Mouse (Mus musculus): ENCODE results near the gene Ap2b1.
A peak's percentile ranks its signal among the peaks of the same experiment; 100 is the strongest.
"Not testable (repeated sequence)": the region's sequence is repeated elsewhere in the genome, so short reads cannot be mapped to it uniquely, and the experiment has no call there.

Ap2b1 gene

GRCm38 (mm10) chr11:83298225-83299195, at the start of gene Ap2b1:
Gene Ap2b1 (plus strand): TSS chr11:83299024.
- DNase-seq (ENCODE audit: low spot score) = peak; percentile 98

GRCm38 (mm10) chr11:83257211-83257610, 41.6 kb upstream of the Ap2b1 start:
- DNase-seq (ENCODE audit: low spot score) = not testable (repeated sequence)

GRCm38 (mm10) chr11:83262673-83263072, 36.2 kb upstream of the Ap2b1 start:
- DNase-seq (ENCODE audit: low spot score) = no peak

GRCm38 (mm10) chr11:83263146-83263545, 35.7 kb upstream of the Ap2b1 start:
- peak; percentile 40 for DNase-seq (ENCODE audit: low spot score)

GRCm38 (mm10) chr11:83270842-83271150, 28.0 kb upstream of the Ap2b1 start:
- no peak for DNase-seq (ENCODE audit: low spot score)

GRCm38 (mm10) chr11:83271151-83271950, 27.5 kb upstream of the Ap2b1 start:
- DNase-seq (ENCODE audit: low spot score) = peak; percentile 90

GRCm38 (mm10) chr11:83271951-83272843, 26.6 kb upstream of the Ap2b1 start:
- DNase-seq (ENCODE audit: low spot score) = peak; percentile 67

GRCm38 (mm10) chr11:83276251-83276650, 22.6 kb upstream of the Ap2b1 start:
- DNase-seq (ENCODE audit: low spot score) = no peak

GRCm38 (mm10) chr11:83279024-83279423, 19.8 kb upstream of the Ap2b1 start:
- DNase-seq (ENCODE audit: low spot score) = no peak

GRCm38 (mm10) chr11:83279691-83280090, 19.1 kb upstream of the Ap2b1 start:
- no peak for DNase-seq (ENCODE audit: low spot score)

- no peak for DNase-seq (ENCODE audit: low spot score)
Observed at GRCm38 (mm10) chr11:83282084-83282483, 16.7 kb upstream of the Ap2b1 start.

- DNase-seq (ENCODE audit: low spot score) = no peak
Observed at GRCm38 (mm10) chr11:83285627-83286026, 13.2 kb upstream of the Ap2b1 start.

- DNase-seq (ENCODE audit: low spot score) = no peak
Observed at GRCm38 (mm10) chr11:83286566-83286965, 12.3 kb upstream of the Ap2b1 start, which contains the start of gene Slfn14. Gene Slfn14 (minus strand): TSS chr11:83286726.

- no peak for DNase-seq (ENCODE audit: low spot score)
Observed at GRCm38 (mm10) chr11:83289036-83289435, 9.8 kb upstream of the Ap2b1 start.

- no peak for DNase-seq (ENCODE audit: low spot score)
Observed at GRCm38 (mm10) chr11:83289633-83290032, 9.2 kb upstream of the Ap2b1 start.

- peak; percentile 98 for DNase-seq (ENCODE audit: low spot score)
Observed at GRCm38 (mm10) chr11:83291375-83292250, 7.2 kb upstream of the Ap2b1 start.

- DNase-seq (ENCODE audit: low spot score) = no peak
Observed at GRCm38 (mm10) chr11:83292251-83292587, 6.6 kb upstream of the Ap2b1 start.

- no peak for DNase-seq (ENCODE audit: low spot score)
Observed at GRCm38 (mm10) chr11:83293182-83293581, 5.6 kb upstream of the Ap2b1 start.

GRCm38 (mm10) chr11:83294133-83294532, 4.7 kb upstream of the Ap2b1 start:
- DNase-seq (ENCODE audit: low spot score) = no peak

GRCm38 (mm10) chr11:83297816-83298215, 1.0 kb upstream of the Ap2b1 start:
- DNase-seq (ENCODE audit: low spot score) = no peak

GRCm38 (mm10) chr11:83299724-83300123, 900 bp downstream of the Ap2b1 start:
- DNase-seq (ENCODE audit: low spot score) = no peak

All from embryo, embryonic 10.5 days (tissue).